Mouse (Mus musculus) embryonic facial prominence, embryonic 12.5 days (tissue): Measurements from ENCODE around the gene Fstl3. TPM values are rescaled to one million over a fixed set of nuclear protein-coding genes. Genes with fewer than 3 reads are reported as not detected.
A peak's percentile ranks its signal among the peaks of the same experiment; 100 is the strongest.

Experiments
- ATAC-seq: fragments of 200-750 bp; cut with Nextera tagmentation; 2 replicates; pipeline ENCODE4 v1.8.0; 2017; ENCODE audit not compliant: insufficient number of reproducible peaks, insufficient read depth, low FRiP score, low TSS enrichment
- H3K27ac ChIP-seq: fragments of 300-500 bp; sonication (generic); 2 replicates; pipeline ENCODE4 v1.5.1; 2016; ENCODE audit warnings: mild to moderate bottlenecking
- H3K27me3 ChIP-seq: fragments of 300-500 bp; sonication (generic); 2 replicates; pipeline ENCODE4 v1.6.1; 2016; ENCODE audit warnings: mild to moderate bottlenecking, moderate library complexity
- H3K36me3 ChIP-seq: fragments of 300-500 bp; sonication (generic); 2 replicates; pipeline ENCODE4 v1.6.1; 2016; ENCODE audit warnings: mild to moderate bottlenecking
- H3K4me1 ChIP-seq: fragments of 300-500 bp; sonication (generic); 2 replicates; pipeline ENCODE4 v1.6.1; 2016
- H3K4me2 ChIP-seq: fragments of 300-500 bp; sonication (generic); replicated peaks from 2 replicates; pipeline ENCODE4 v1.6.1; 2016; ENCODE audit warnings: mild to moderate bottlenecking, moderate library complexity
- H3K4me3 ChIP-seq: fragments of 300-500 bp; sonication (generic); 2 replicates; pipeline ENCODE4 v1.5.1; 2016; ENCODE audit warnings: mild to moderate bottlenecking
- H3K9ac ChIP-seq: fragments of 300-500 bp; sonication (generic); 2 replicates; pipeline ENCODE4 v1.6.1; 2016; ENCODE audit warnings: mild to moderate bottlenecking, moderate library complexity
- H3K9me3 ChIP-seq: fragments of 300-500 bp; sonication (generic); 2 replicates; pipeline ENCODE4 v1.6.1; 2016; ENCODE audit warnings: mild to moderate bottlenecking, moderate library complexity
- WGBS: fragments of 180-500 bp; shearing (Covaris S2); methylation state at CpG from one replicate; pipeline ENCODE4 v1.1.7; 2016; 5-methylcytosine and 5-hydroxymethylcytosine counted together
- polyA plus RNA-seq: library from polyadenylated mRNA; unstranded; fragments of >200 nt; fragmentation: Nextera tagmentation; extraction: Ambion mirVana; gene quantifications from 2 replicates; pipeline ENCODE4 v1.2.1, GENCODE M21; 2016

Fstl3 gene
- polyA plus RNA-seq, 1 experiment from 2014 or later = 3.5 TPM

DNA sequence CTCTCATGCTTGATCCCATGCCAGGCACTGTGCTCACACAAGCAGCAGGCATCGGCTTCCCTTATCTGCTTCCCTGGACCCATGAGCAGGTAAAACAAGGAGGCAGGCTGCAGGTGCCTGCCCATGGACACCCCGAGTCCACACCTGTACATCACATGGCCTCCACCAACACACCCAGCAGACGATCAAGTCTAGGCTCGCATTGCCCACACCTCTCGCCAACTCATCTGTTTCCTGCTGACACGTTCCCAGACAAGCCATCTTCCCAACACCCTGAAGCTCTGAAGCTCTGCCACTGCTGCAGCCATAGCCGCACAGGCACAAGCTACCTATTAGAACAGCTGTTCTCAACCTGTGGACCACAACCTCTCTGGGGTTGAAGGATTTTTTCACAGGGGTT lies 12.8 kb upstream of the Fstl3 start:
- H3K4me3 ChIP-seq = no peak overlapping the region
- peaks cover 32% of the 10 kb centered on the region for H3K36me3 ChIP-seq
- no peaks in the 10 kb centered on the region for H3K27me3 ChIP-seq
- H3K9ac ChIP-seq = no peak overlapping the region
- no peak overlapping the region for H3K27ac ChIP-seq
- H3K4me1 ChIP-seq = peaks cover 28% of the 10 kb centered on the region
- WGBS = 81% methylated on average over 7 of the region's 7 CpGs
- H3K9me3 ChIP-seq = no peaks in the 10 kb centered on the region
- no peak for ATAC-seq
- H3K4me2 ChIP-seq = no peak overlapping the region

DNA sequence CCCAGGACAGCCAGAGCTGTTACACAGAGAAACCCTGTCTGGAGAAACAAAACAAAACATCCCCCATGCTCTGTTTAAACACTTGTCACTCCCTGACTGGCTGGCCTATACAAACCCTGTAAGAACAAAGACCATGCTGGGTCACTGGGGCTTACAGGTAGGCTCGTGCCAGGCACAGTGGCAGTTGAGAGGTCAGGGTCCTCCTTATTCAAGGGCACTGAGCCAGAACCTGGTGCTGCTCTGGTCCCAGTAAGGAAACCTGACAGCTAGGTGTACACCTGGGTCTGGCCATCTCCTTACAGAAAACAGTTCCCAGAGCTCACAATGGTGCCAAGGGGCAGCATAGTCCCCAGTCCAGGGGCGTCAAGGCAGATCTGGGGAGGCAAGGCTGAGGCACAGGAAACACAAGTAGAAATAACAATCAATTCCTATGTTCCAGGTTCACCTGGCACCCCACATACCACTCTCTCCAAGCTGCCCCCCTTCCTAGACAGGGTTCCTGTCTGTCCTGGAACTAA lies 11.8 kb upstream of the Fstl3 start:
- peak overlapping the region; percentile 79 for H3K4me2 ChIP-seq
- peak overlapping the region; percentile 96 for H3K9ac ChIP-seq
- 76% methylated on average over 2 of the region's 2 CpGs for WGBS
- H3K36me3 ChIP-seq = peaks cover 25% of the 10 kb centered on the region
- no peak for ATAC-seq
- H3K9me3 ChIP-seq = no peaks in the 10 kb centered on the region
- no peak overlapping the region for H3K27ac ChIP-seq
- no peaks in the 10 kb centered on the region for H3K27me3 ChIP-seq
- peak overlapping the region; percentile 89 for H3K4me3 ChIP-seq
- peaks cover 28% of the 10 kb centered on the region for H3K4me1 ChIP-seq

DNA sequence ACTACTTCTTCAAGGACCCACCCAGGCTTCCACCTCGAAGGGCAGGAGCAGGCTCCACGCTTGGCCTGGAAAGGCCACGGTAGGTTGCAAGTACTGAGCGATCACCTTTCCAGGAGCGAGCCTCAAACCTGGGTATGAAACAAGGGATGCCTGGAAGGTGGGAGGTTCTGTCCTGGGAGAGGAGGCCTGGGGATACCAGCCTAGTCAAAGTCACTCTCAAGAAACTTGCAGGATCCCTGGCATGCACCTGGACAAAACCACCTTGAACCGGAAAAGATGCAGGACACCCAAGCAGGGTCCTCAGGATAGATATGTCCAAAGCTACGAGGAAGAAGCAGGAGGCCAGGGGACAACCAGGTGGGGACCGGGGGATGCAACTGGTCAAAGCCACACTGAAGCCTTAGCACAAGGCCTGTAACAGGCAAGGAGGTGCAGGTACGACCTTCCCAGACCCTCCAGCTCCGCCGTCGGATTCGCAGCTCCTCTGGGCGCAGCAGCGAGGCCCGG lies 11.0 kb upstream of the Fstl3 start:
- Histone ChIP-seq H3K4me2 (peak overlapping the region; percentile 79), H3K9ac (peak overlapping the region; percentile 96), H3K4me1 (peaks cover 28% of the 10 kb centered on the region), H3K4me3 (peak overlapping the region; percentile 89), H3K27ac (peak overlapping the region; percentile 93), H3K36me3 (peaks cover 17% of the 10 kb centered on the region), H3K9me3 (no peaks in the 10 kb centered on the region), H3K27me3 (no peaks in the 10 kb centered on the region)
- no peak for ATAC-seq
- 7% methylated on average over 16 of the region's 16 CpGs for WGBS

DNA sequence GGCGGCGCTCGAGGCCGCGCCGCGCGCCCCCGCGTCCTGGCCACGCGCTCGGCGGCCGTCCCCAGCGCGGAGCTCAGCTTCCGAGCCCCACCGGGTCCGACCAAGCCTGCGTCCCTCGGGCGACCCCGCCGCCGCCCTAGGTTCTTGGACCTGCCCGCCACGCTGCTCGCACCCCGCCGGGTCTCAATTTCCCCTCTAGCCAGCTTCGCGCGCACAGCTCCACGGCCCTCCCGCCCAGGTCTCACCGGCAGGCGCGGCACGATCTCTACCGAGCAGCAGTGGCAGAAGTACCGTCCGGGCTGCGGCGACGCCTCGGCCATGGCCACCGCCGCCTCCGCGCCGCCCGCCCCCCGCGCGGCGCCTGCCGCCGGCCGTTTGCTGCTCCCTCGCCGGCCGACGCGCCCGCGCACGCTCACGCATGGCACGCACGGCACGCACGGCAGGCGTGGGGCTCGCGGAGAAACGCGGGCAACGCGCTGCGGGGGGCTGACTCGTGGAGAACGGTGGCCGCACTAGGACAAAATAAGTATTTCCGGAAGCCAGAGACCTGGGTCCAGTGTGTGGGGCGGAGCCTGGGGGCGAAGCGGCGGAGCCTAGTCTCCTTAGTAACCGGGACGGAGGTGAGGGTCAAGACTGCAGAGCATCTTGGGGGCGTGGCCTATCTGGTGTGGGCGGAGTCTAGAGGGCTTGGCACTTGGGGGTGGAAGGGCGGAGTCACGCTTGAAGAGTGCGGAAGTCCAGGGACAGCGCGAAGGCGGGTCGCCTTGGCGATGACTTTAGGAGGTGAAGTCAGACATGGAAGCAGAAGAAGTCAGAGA lies 10.4 kb upstream of the Fstl3 start, which contains the start of gene Rnf126:
Gene Rnf126, minus strand, starts transcription at position 445 of the 818 bp plus-strand sequence.
- Histone ChIP-seq H3K27me3 (no peaks in the 10 kb centered on the region), H3K4me3 (peak within 1 kb of the TSS; percentile 89), H3K9ac (peak within 1 kb of the TSS; percentile 96), H3K27ac (peak within 1 kb of the TSS; percentile 93), H3K4me2 (peak within 1 kb of the TSS; percentile 79), H3K36me3 (peaks cover 11% of the 10 kb centered on the region), H3K4me1 (peaks cover 28% of the 10 kb centered on the region), H3K9me3 (no peaks in the 10 kb centered on the region)
- peak; percentile 79 for ATAC-seq
- under 1% methylated on average over 95 of the region's 101 CpGs for WGBS

DNA sequence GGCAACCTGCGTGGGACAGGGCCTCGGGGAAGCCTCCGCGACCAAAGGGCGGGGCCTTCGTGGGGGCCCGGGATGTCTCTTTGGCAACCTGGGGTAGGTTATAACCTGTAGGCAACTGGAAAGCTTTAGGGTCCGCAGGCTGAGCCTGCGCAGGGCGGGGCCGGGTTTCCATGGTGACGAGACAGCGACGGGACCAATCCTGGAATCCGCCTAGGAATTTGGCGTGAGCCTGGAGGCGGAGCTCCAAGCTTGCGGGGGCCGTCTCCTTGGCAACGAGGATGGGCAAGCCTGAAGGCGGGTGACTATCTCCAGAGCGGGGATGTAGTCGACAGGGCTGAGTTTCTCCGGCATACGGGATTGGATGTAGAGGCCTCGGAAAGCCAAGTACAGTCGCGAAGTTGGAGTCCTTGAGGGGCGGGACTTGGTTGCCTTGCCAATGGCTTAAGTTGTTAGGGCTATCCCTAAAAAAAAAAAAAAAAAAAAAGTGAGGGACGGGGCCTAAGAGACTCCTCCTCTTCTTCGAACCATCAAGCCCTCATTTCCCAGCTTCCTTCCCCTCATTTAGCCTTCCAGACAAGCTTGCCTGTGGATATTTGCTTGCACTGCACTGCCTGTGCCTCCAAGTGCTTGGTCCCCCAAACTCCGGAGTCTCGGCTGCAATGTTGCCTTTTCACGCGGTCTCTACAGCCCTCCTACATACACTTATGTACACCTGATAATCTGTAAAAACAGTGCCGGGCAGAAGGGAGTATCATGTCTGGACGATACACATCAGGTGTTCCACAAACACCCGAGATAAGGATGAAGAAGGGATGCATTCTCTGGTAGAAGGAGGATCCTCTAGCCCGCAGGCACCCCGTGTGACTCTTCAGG lies 9.5 kb upstream of the Fstl3 start:
- peak overlapping the region; percentile 79 for H3K4me2 ChIP-seq
- peaks cover 2% of the 10 kb centered on the region; the same call in 1 of the 2 replicates for H3K36me3 ChIP-seq
- H3K27ac ChIP-seq = peak overlapping the region; percentile 93
- peak; percentile 81 for ATAC-seq
- no peaks in the 10 kb centered on the region for H3K27me3 ChIP-seq
- peaks cover 28% of the 10 kb centered on the region for H3K4me1 ChIP-seq
- H3K4me3 ChIP-seq = peak overlapping the region; percentile 89
- peak overlapping the region; percentile 96 for H3K9ac ChIP-seq
- WGBS = 13% methylated on average over 40 of the region's 40 CpGs
- H3K9me3 ChIP-seq = no peaks in the 10 kb centered on the region

DNA sequence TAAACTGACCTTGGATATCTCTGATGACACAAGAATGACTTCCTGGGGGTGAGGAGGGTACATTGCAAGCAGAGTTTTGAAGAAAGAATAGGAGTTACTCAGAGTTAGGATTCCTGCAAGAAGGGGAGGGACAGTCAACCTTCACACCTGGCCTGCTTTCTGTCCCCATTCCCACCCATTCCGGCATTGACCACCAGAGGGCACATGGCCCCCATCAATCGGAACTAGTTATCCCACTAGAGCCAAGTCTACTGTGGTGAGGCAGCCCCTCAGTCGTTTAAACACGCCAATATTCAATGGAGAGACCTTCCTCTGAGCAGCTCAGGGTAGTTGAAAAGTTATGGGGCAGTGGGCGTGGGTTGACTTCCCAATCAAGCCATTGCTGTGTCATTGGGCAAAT lies 8.7 kb upstream of the Fstl3 start:
- ATAC-seq = no peak
- Histone ChIP-seq H3K36me3 (no peaks in the 10 kb centered on the region), H3K27me3 (no peaks in the 10 kb centered on the region), H3K9ac (no peak overlapping the region), H3K9me3 (no peaks in the 10 kb centered on the region), H3K4me1 (peaks cover 27% of the 10 kb centered on the region), H3K27ac (0 out of 2 replicates have a peak overlapping the region, but pooled peaks have one; percentile 1), H3K4me2 (peak overlapping the region; percentile 79; the same call in 1 of the 2 replicates), H3K4me3 (no peak overlapping the region)
- WGBS = 4% methylated on average over 5 of the region's 5 CpGs

DNA sequence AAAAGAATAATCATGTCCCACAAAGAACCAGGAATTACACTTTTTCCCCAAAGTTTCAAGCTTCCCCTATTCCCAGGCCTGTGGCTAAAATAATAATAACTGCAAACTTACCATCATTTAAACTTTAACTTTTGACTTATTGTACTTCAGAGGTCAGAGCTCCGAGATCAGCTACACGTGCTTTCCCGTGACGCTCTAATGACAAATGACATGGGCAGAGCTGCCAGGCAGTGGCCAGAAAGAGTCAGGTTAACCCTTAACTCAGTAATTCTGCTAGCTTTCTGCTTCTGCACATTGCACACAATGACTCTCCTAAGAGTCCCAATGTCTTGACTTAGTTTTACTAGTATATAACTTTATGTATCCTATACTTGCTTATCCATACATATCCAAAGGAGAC lies 7.7 kb upstream of the Fstl3 start:
- no peaks in the 10 kb centered on the region for H3K9me3 ChIP-seq
- H3K27ac ChIP-seq = no peak overlapping the region
- H3K4me2 ChIP-seq = no peak overlapping the region
- ATAC-seq = no peak
- 50% methylated on average over 4 of the region's 4 CpGs for WGBS
- no peaks in the 10 kb centered on the region for H3K36me3 ChIP-seq
- peaks cover 23% of the 10 kb centered on the region for H3K4me1 ChIP-seq
- H3K4me3 ChIP-seq = no peak overlapping the region
- no peak overlapping the region for H3K9ac ChIP-seq
- H3K27me3 ChIP-seq = no peaks in the 10 kb centered on the region

DNA sequence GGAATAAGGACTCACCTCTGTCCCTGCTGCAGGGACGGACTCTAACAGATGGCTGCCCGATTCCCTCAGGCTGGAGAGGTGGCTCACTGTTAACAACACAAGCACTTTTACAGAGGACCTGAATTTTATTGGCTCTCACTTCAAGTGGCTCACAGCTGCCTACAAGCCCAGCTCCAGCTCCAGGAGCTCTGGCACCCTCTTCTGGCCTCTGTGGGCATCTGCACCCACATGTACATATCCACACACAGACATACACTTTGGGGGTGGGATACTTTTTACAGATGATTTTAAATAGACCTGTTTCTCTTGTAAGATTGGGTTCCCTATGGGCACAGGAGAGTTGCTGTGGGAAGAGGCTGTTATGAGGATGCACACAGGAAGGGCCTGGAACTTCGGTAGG lies 4.8 kb upstream of the Fstl3 start:
- Histone ChIP-seq H3K4me2 (no peak overlapping the region), H3K9me3 (no peaks in the 10 kb centered on the region), H3K27me3 (peaks cover 1% of the 10 kb centered on the region), H3K4me1 (peaks cover 10% of the 10 kb centered on the region), H3K36me3 (no peaks in the 10 kb centered on the region), H3K27ac (no peak overlapping the region), H3K9ac (no peak overlapping the region), H3K4me3 (no peak overlapping the region)
- WGBS = 91% methylated on average over 3 of the region's 3 CpGs
- no peak for ATAC-seq

DNA sequence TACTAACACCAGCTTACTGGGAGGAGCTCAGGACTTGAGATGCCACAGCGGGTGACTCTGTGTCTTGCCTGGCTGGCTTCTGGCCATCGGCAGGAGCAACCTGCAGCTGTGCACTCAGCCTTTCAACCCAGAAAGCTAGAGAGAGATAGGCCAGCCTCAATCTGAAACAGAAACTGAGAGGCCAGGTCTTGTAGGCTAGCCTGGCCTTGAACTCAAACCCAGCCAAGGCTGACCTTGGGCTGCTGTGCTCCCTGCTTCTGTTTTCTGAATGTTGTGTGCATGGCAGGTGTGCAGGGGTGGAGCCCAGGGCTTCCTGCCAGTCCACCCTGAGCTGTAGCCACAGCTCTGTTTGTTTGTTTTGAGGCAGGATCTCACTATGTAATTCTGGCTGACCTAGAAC lies 3.9 kb upstream of the Fstl3 start:
- H3K9me3 ChIP-seq = no peaks in the 10 kb centered on the region
- H3K27ac ChIP-seq = no peak overlapping the region
- no peak for ATAC-seq
- H3K36me3 ChIP-seq = no peaks in the 10 kb centered on the region
- 83% methylated on average over 2 of the region's 2 CpGs for WGBS
- H3K4me2 ChIP-seq = no peak overlapping the region
- no peak overlapping the region for H3K4me3 ChIP-seq
- no peak overlapping the region for H3K9ac ChIP-seq
- peaks cover 10% of the 10 kb centered on the region for H3K27me3 ChIP-seq
- peaks cover 12% of the 10 kb centered on the region for H3K4me1 ChIP-seq

DNA sequence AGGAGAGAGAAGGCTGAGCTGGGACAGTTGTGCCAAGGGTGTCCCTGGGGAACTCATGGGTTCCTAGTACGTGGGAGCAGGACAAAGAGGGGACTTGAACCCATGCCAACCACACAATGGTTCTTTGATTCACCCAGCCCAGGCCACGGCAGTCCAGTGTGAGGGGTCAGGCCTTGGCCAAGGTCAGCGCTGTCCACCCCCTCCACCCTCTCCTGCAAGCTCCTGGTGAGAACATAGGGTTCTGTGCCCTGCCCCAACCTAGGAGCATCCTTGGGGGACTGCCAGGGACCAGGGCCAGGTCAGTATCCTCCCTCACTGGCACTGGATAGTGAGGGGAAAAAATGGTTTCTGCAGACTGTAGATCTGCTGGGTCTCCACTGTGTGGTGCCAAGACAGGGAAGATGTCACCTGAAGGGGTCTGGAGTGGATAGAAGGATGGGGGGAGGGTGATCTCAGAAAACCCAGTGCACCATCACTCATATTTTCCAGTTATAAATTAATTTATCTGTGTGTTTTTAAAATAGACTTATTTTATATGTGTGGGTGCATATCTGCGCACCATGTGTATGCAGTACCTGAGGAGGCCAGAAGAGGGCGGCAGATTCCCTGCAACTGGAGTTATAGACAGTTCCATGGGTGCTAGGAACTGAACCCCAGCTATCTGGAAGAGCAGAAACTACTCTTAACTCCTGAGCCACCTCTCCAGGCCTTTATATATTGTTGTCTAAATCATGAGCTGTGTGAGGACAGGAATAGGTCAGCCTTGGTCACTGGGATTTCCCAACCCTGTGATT lies 2.4 kb upstream of the Fstl3 start:
- 63% methylated on average over 5 of the region's 5 CpGs for WGBS
- H3K4me1 ChIP-seq = peaks cover 11% of the 10 kb centered on the region
- no peak overlapping the region for H3K4me2 ChIP-seq
- peaks cover 24% of the 10 kb centered on the region for H3K27me3 ChIP-seq
- no peaks in the 10 kb centered on the region for H3K36me3 ChIP-seq
- no peak overlapping the region for H3K9ac ChIP-seq
- H3K9me3 ChIP-seq = no peaks in the 10 kb centered on the region
- no peak overlapping the region for H3K4me3 ChIP-seq
- ATAC-seq = no peak
- no peak overlapping the region for H3K27ac ChIP-seq

DNA sequence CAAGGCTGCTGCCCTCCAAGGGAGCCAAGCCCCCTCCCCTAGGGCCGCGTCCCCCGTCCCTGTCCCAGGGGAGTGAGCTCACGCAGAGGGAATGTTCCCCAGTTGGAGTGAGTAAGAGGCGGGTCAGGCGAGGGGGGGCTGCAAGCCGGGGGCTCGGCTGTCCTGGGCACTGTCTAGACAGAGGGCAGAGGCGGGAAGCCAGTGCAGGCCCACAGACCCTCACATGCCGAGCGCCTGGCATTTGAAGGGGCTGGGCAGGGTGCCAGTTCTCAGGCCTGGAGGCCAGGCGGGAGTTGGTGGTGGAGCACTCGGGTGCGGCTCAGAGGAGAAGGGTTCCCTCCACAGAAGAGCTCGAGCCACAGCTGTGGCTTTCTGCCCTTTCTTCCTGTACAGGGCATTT lies 934 bp downstream of the Fstl3 start:
- Histone ChIP-seq H3K27ac (no peak overlapping the region), H3K9ac (peak overlapping the region; percentile 11; the same call in 1 of the 2 replicates), H3K9me3 (no peaks in the 10 kb centered on the region), H3K27me3 (peaks cover 39% of the 10 kb centered on the region), H3K36me3 (no peaks in the 10 kb centered on the region), H3K4me2 (peak overlapping the region; percentile 70), H3K4me1 (peaks cover 24% of the 10 kb centered on the region), H3K4me3 (0 out of 2 replicates have a peak overlapping the region, but pooled peaks have one; percentile 10)
- ATAC-seq = no peak
- WGBS = 9% methylated on average over 15 of the region's 15 CpGs
